Mouse (Mus musculus) T-helper 2 cell (primary cell): Measurements from ENCODE around the gene Adm2.

Experiments used
- in situ Hi-C: fragments of 300-600 bp; cut with MboI, MseI; formaldehyde crosslinking; loops from one replicate; pipeline ENCODE4 v1.15.1; 2025; ENCODE audit warnings: high pct_unique_total_duplicates

Gene Adm2

GRCm38 (mm10) chr15:89322670-89323522, at the start of gene Adm2:
Gene Adm2 (plus strand): TSS chr15:89322720.
- in situ Hi-C loops, result no loop called here

- in situ Hi-C loops, result no loop called here
These were observed 47.0 kb upstream of the Adm2 start for GRCm38 (mm10) chr15:89275497-89275896.

GRCm38 (mm10) chr15:89277366-89277765, 45.2 kb upstream of the Adm2 start:
- in situ Hi-C loops, result no loop called here

GRCm38 (mm10) chr15:89282546-89282945, 40.0 kb upstream of the Adm2 start:
- in situ Hi-C loops, result no loop called here

- in situ Hi-C loops, result no loop called here
These were observed 38.4 kb upstream of the Adm2 start for GRCm38 (mm10) chr15:89284094-89284493.

GRCm38 (mm10) chr15:89285004-89285403, 37.5 kb upstream of the Adm2 start:
- in situ Hi-C loops, result no loop called here

- in situ Hi-C loops, result no loop called here
These were observed 37.0 kb upstream of the Adm2 start for GRCm38 (mm10) chr15:89285478-89285877.

- in situ Hi-C loops, result no loop called here
These were observed 36.4 kb upstream of the Adm2 start for GRCm38 (mm10) chr15:89286114-89286513.

GRCm38 (mm10) chr15:89286582-89286981, 35.9 kb upstream of the Adm2 start:
- in situ Hi-C loops, result no loop called here

GRCm38 (mm10) chr15:89288227-89288767, 34.2 kb upstream of the Adm2 start:
- in situ Hi-C loops, result no loop called here

- in situ Hi-C loops, result no loop called here
These were observed 33.1 kb upstream of the Adm2 start for GRCm38 (mm10) chr15:89289455-89289854.

- in situ Hi-C loops, result no loop called here
These were observed 31.0 kb upstream of the Adm2 start for GRCm38 (mm10) chr15:89291521-89291920.

GRCm38 (mm10) chr15:89292795-89293194, 29.7 kb upstream of the Adm2 start:
- in situ Hi-C loops, result no loop called here

GRCm38 (mm10) chr15:89293778-89294177, 28.7 kb upstream of the Adm2 start:
- in situ Hi-C loops, result no loop called here

GRCm38 (mm10) chr15:89295580-89296165, 26.8 kb upstream of the Adm2 start:
- in situ Hi-C loops, result no loop called here

- in situ Hi-C loops, result no loop called here
These were observed 26.1 kb upstream of the Adm2 start for GRCm38 (mm10) chr15:89296465-89296864.

GRCm38 (mm10) chr15:89297695-89298094, 24.8 kb upstream of the Adm2 start:
- in situ Hi-C loops, result no loop called here

GRCm38 (mm10) chr15:89300180-89300579, 22.3 kb upstream of the Adm2 start:
- in situ Hi-C loops, result no loop called here

- in situ Hi-C loops, result no loop called here
These were observed 21.9 kb upstream of the Adm2 start for GRCm38 (mm10) chr15:89300600-89300999.

- in situ Hi-C loops, result no loop called here
These were observed 16.6 kb upstream of the Adm2 start for GRCm38 (mm10) chr15:89305966-89306365.

GRCm38 (mm10) chr15:89307461-89307860, 15.1 kb upstream of the Adm2 start:
- in situ Hi-C loops, result no loop called here

GRCm38 (mm10) chr15:89308406-89309139, 13.9 kb upstream of the Adm2 start:
- in situ Hi-C loops, result no loop called here
